Mouse (Mus musculus): Measurements from ENCODE around the gene Slc5a5.

DNA sequence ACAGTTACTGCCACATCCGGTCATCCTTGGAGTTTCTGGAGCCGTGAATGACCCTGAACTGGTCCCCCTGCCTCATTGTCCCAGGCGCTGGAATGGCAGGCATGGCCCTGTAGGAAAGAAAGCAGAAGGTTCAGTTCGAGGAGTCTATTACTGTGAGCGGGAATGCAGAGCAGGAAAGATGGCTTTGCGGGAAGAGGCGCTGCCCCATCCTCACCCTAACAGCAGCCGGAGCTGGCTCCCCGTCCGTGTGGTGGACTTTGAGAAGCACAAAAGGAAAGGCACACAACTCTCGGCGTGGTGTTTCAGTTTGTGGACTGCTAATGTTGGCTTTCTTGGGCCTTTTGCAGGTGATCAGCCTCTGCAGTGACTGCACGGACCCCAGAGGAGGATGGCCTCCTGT lies 18.1 kb downstream of the Slc5a5 start:
- TF ChIP-seq CTCF (IDR thresholded peaks at IDR 0.05) = no peak
- no peak for TF ChIP-seq POLR2A (IDR thresholded peaks at IDR 0.05; ENCODE audit: insufficient read depth, low read depth, low read length)
- no peak for TF ChIP-seq EP300 (IDR thresholded peaks at IDR 0.05; ENCODE audit: insufficient read depth, low read depth, low read length)

Data from heart, adult 2 months (tissue).